Mouse (Mus musculus): ENCODE measurements around the gene Gpa33.

DNA sequence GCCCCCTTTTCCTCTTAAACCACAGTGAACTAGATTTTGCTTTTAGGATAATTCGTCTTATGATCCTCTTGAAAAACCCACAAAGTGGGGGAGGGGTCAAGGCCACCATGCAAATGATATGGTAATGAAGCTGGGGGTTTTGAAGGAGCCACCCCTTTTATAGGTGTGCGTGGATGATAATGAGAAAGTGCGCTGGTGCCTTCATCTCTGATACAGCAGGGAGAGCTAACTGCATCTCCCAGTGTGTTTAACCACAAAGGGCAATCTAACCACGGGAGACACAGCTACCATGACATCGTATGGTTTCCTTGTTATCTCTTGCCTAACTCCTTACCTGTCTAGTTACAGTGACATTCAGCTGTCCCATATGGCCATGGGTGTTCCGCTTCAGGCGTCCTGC is 20.0 kb downstream of the Gpa33 start:
- no peak for TF ChIP-seq CTCF (IDR thresholded peaks at IDR 0.05; ENCODE audit: control insufficient read depth, insufficient read depth, insufficient replicate concordance, low read depth, low read length)
- TF ChIP-seq POLR2A (IDR thresholded peaks at IDR 0.05; ENCODE audit: control insufficient read depth, low read depth, low read length): no peak

Measured in testis, adult 2 months (tissue).